Comparison of ENCODE assay signal across 33 mouse cellular contexts in the genomic region with DNA sequence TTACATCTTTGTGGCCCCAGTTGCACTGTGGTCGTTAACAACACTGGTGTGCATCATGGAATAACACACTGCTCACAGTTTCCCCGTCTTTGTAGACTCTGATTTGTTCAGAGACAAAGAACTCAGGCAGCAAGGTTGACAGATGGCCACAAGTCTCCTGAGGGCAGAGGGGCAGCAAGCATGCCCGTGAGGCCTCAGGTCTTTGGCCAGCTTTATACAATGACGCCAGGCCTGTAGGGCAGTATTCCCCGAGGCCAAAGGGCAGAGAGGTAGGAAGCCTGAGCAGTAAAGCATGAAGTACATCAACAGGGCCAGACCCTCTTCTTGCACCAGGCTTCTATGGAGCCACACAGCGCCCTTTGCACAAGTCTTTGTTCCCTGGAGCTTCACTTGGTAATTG. TPM values are rescaled to one million over a fixed set of nuclear protein-coding genes. Genes with fewer than 3 reads are reported as not detected.
DNase-seq lines count a peak whose midpoint lies in the region; ATAC-seq and TF ChIP-seq lines count a peak whose summit lies in the region.
"Had no signal": no experiment of that assay in that cellular context is flagged by ENCODE, and none has a peak within 500 bp of the region (broad histone marks: within the 10 kb centered on the region; RNA-seq: fewer than 3 reads in every experiment).

No protein-coding gene starts in this region.

- no peak for TF ChIP-seq POLR2A in heart, adult 2 months (IDR thresholded peaks at IDR 0.05; ENCODE audit: insufficient read depth, low read depth, low read length)

- TF ChIP-seq EP300 in heart, adult 2 months (IDR thresholded peaks at IDR 0.05; ENCODE audit: insufficient read depth, low read depth, low read length), result no peak

- 75% methylated on average over 6 of the region's 6 CpGs for WGBS in forebrain, embryonic 10.5 days
- 54% methylated on average over 6 of the region's 6 CpGs for WGBS in forebrain, embryonic 12.5 days
- WGBS in midbrain, embryonic 11.5 days, result 64% methylated on average over 6 of the region's 6 CpGs
- WGBS in midbrain, embryonic 15.5 days, result 46% methylated on average over 6 of the region's 6 CpGs
- 65% methylated on average over 6 of the region's 6 CpGs for WGBS in heart, adult 2 months

- H3K4me1 ChIP-seq in forebrain, embryonic 10.5 days, result peaks cover 27% of the 10 kb centered on the region
- H3K4me1 ChIP-seq in forebrain, embryonic 12.5 days, result peaks cover 12% of the 10 kb centered on the region
- H3K4me1 ChIP-seq in midbrain, embryonic 11.5 days (ENCODE audit: control insufficient read depth, insufficient read depth, low read length), result peaks cover 6% of the 10 kb centered on the region; the same call in 1 of the 2 replicates
- peaks cover 7% of the 10 kb centered on the region; the same call in 1 of the 2 replicates for H3K4me1 ChIP-seq in midbrain, embryonic 15.5 days
- no peaks in the 10 kb centered on the region for H3K4me1 ChIP-seq in heart, adult 2 months (ENCODE audit: control insufficient read depth, insufficient read depth, low read length)
- H3K4me1 ChIP-seq: liver, embryonic 15.5 days had no signal

- 0 out of 2 replicates have a peak, but pooled peaks cover 3% of the 10 kb centered on the region for H3K27me3 ChIP-seq in forebrain, embryonic 10.5 days (ENCODE audit: poor library complexity, severe bottlenecking)
- H3K27me3 ChIP-seq in forebrain, embryonic 12.5 days, result no peaks in the 10 kb centered on the region
- no peaks in the 10 kb centered on the region for H3K27me3 ChIP-seq in midbrain, embryonic 11.5 days (ENCODE audit: control insufficient read depth, insufficient read depth, low read length)
- H3K27me3 ChIP-seq in midbrain, embryonic 15.5 days (replicated peaks), result no peaks in the 10 kb centered on the region
- no peaks in the 10 kb centered on the region for H3K27me3 ChIP-seq in heart, adult 2 months (ENCODE audit: control insufficient read depth, insufficient read depth, low read length)
- H3K27me3 ChIP-seq: embryonic facial prominence, embryonic 15.5 days; forebrain, embryonic 15.5 days; hindbrain, embryonic 13.5 days; neural tube, embryonic 12.5 days had no signal

- H3K36me3 ChIP-seq in forebrain, embryonic 10.5 days (replicated peaks), result peaks cover 5% of the 10 kb centered on the region; the same call in 1 of the 2 replicates
- no peaks in the 10 kb centered on the region for H3K36me3 ChIP-seq in forebrain, embryonic 12.5 days (replicated peaks)
- no peaks in the 10 kb centered on the region for H3K36me3 ChIP-seq in midbrain, embryonic 11.5 days (ENCODE audit: control insufficient read depth, insufficient read depth, low read length)
- no peaks in the 10 kb centered on the region for H3K36me3 ChIP-seq in midbrain, embryonic 15.5 days (replicated peaks)
- H3K36me3 ChIP-seq in heart, adult 2 months (ENCODE audit: control insufficient read depth, insufficient read depth, low read length), result no peaks in the 10 kb centered on the region
- H3K36me3 ChIP-seq: embryonic facial prominence, embryonic 10.5 days; embryonic facial prominence, embryonic 15.5 days; forebrain, embryonic 15.5 days; hindbrain, embryonic 13.5 days; liver, embryonic 15.5 days; neural tube, embryonic 12.5 days had no signal

- no peak overlapping the region for H3K9ac ChIP-seq in forebrain, embryonic 12.5 days
- no peak overlapping the region for H3K9ac ChIP-seq in midbrain, embryonic 11.5 days (ENCODE audit: low read length)
- H3K9ac ChIP-seq in midbrain, embryonic 15.5 days, result no peak overlapping the region
- no peak overlapping the region for H3K9ac ChIP-seq in heart, adult 2 months (ENCODE audit: low read depth, low read length)
- H3K9ac ChIP-seq: embryonic facial prominence, embryonic 15.5 days; forebrain, embryonic 15.5 days; hindbrain, embryonic 13.5 days; limb, embryonic 12.5 days; liver, embryonic 15.5 days; lung, embryonic 14.5 days; neural tube, embryonic 12.5 days had no signal

- H3K27ac ChIP-seq in forebrain, embryonic 10.5 days, result 0 out of 2 replicates have a peak overlapping the region, but pooled peaks have one; percentile 15
- H3K27ac ChIP-seq in forebrain, embryonic 12.5 days, result no peak overlapping the region
- H3K27ac ChIP-seq in midbrain, embryonic 11.5 days (ENCODE audit: low read depth, low read length), result no peak overlapping the region
- no peak overlapping the region for H3K27ac ChIP-seq in midbrain, embryonic 15.5 days
- no peak overlapping the region for H3K27ac ChIP-seq in heart, adult 2 months
- H3K27ac ChIP-seq: embryonic facial prominence, embryonic 10.5 days; embryonic facial prominence, embryonic 15.5 days; forebrain, embryonic 15.5 days; gastrocnemius, adult 2 months; hindbrain, embryonic 13.5 days; limb, embryonic 12.5 days; liver, embryonic 15.5 days; neural tube, embryonic 12.5 days had no signal

- no peaks in the 10 kb centered on the region for H3K79me2 ChIP-seq in heart, adult 2 months (replicated peaks; ENCODE audit: control insufficient read depth, insufficient read depth, low read length)

- no peak for DNase-seq in forebrain, embryonic 10.5 days (ENCODE audit: extremely low spot score, low spot score)
- DNase-seq in kidney, adult 11 months, result peak; percentile 28
- DNase-seq in kidney, postnatal 10 days, result no peak
- peak; percentile 61 for DNase-seq in midbrain, embryonic 11.5 days (ENCODE audit: low spot score, missing footprints)
- peak; percentile 29 for DNase-seq in kidney, postnatal 14 days
- no peak for DNase-seq in heart, adult 2 months
- DNase-seq: adrenal gland, postnatal 14 days; cerebellum, adult 11-12 months; cerebellum, adult 9-11 months; gastrocnemius, adult 2 months; gastrocnemius, postnatal 36 days; heart, postnatal 14 days; layer of hippocampus, adult 9-11 months; lung, embryonic 14.5 days; lung, postnatal 14 days; thymus, postnatal 4 days had no signal

- intact Hi-C loops in heart, adult 2 months (cut with DNase I), result no loop called here

- H3K4me2 ChIP-seq in forebrain, embryonic 12.5 days, result no peak overlapping the region
- no peak overlapping the region for H3K4me2 ChIP-seq in midbrain, embryonic 11.5 days
- H3K4me2 ChIP-seq in midbrain, embryonic 15.5 days, result no peak overlapping the region
- H3K4me2 ChIP-seq: embryonic facial prominence, embryonic 15.5 days; forebrain, embryonic 15.5 days; hindbrain, embryonic 13.5 days; limb, embryonic 12.5 days; liver, embryonic 15.5 days; lung, embryonic 14.5 days; neural tube, embryonic 12.5 days had no signal

- no peak for ATAC-seq in forebrain, embryonic 12.5 days (ENCODE audit: low FRiP score)
- no peak for ATAC-seq in midbrain, embryonic 11.5 days (ENCODE audit: low FRiP score)
- ATAC-seq in midbrain, embryonic 15.5 days (replicated peaks), result no peak
- ATAC-seq: forebrain, embryonic 15.5 days; intestine, postnatal 0 days; Patski had no signal

- TF ChIP-seq CTCF in heart, adult 2 months (IDR thresholded peaks at IDR 0.05), result no peak

- H3K9me3 ChIP-seq in forebrain, embryonic 10.5 days, result no peaks in the 10 kb centered on the region
- H3K9me3 ChIP-seq in forebrain, embryonic 12.5 days, result no peaks in the 10 kb centered on the region
- no peaks in the 10 kb centered on the region for H3K9me3 ChIP-seq in midbrain, embryonic 11.5 days (ENCODE audit: control insufficient read depth, low read length)
- no peaks in the 10 kb centered on the region for H3K9me3 ChIP-seq in midbrain, embryonic 15.5 days
- H3K9me3 ChIP-seq: embryonic facial prominence, embryonic 10.5 days; embryonic facial prominence, embryonic 15.5 days; forebrain, embryonic 15.5 days; hindbrain, embryonic 13.5 days; limb, embryonic 12.5 days; liver, embryonic 15.5 days; neural tube, embryonic 12.5 days had no signal

- no peak overlapping the region for H3K4me3 ChIP-seq in forebrain, embryonic 10.5 days
- H3K4me3 ChIP-seq in forebrain, embryonic 12.5 days (replicated peaks), result no peak overlapping the region
- no peak overlapping the region for H3K4me3 ChIP-seq in midbrain, embryonic 11.5 days (ENCODE audit: low read depth, low read length)
- H3K4me3 ChIP-seq in midbrain, embryonic 15.5 days, result no peak overlapping the region
- H3K4me3 ChIP-seq in heart, adult 2 months, result no peak overlapping the region
- H3K4me3 ChIP-seq: embryonic facial prominence, embryonic 10.5 days; embryonic facial prominence, embryonic 15.5 days; forebrain, embryonic 15.5 days; gastrocnemius, adult 2 months; hindbrain, embryonic 13.5 days; limb, embryonic 12.5 days; liver, embryonic 15.5 days; myocyte; neural tube, embryonic 12.5 days had no signal

RNA-seq across cellular contexts. Expression of a gene that starts 12.6 kb away (rescaled TPM):
- 0.20 and 0.30 TPM in 2 replicates for polyA plus RNA-seq in forebrain, embryonic 10.5 days (2016; fragmentation: Nextera tagmentation; extraction: Ambion mirVana)
- 0.15 and 0.26 TPM in 2 replicates for polyA plus RNA-seq in forebrain, embryonic 12.5 days (2016; fragmentation: Nextera tagmentation; extraction: Ambion mirVana)
- polyA plus RNA-seq in midbrain, embryonic 11.5 days (2014; fragmentation: Nextera tagmentation; extraction: Ambion mirVana), result 0.18 and 0.23 TPM in 2 replicates
- 0.30 and 0.43 TPM in 2 replicates for polyA plus RNA-seq in midbrain, embryonic 15.5 days (2015; fragmentation: Nextera tagmentation; extraction: Ambion mirVana)
- not detected for total RNA-seq in heart, adult 2 months (2021)
- 0.12 and 0.18 TPM in 2 replicates for polyA plus RNA-seq in heart, adult 2 months (2012; rRNA removed)
- total RNA-seq: adrenal gland, postnatal 14 days; gastrocnemius, adult 2 months; gastrocnemius, postnatal 36 days; heart, adult 8-10 months; liver, adult 2 months; MEL had no signal
- polyA plus RNA-seq: heart, embryonic 14.5 days; liver, adult 2 months; liver, embryonic 15.5 days; myocyte; Patski; thymus, postnatal 0 days had no signal

RNA-seq across cellular contexts. Expression of a gene that starts 54.6 kb away (rescaled TPM):
- polyA plus RNA-seq in forebrain, embryonic 10.5 days (2016; fragmentation: Nextera tagmentation; extraction: Ambion mirVana), result 33.8 and 34.3 TPM in 2 replicates
- polyA plus RNA-seq in forebrain, embryonic 12.5 days (2016; fragmentation: Nextera tagmentation; extraction: Ambion mirVana), result 42.2 and 42.7 TPM in 2 replicates
- polyA plus RNA-seq in midbrain, embryonic 11.5 days (2014; fragmentation: Nextera tagmentation; extraction: Ambion mirVana), result 28.8 and 30.5 TPM in 2 replicates
- 29.0 and 30.1 TPM in 2 replicates for polyA plus RNA-seq in midbrain, embryonic 15.5 days (2015; fragmentation: Nextera tagmentation; extraction: Ambion mirVana)
- total RNA-seq in heart, adult 2 months (2021), result 10 to 100 TPM; 30.7 to 30.8 TPM
- polyA plus RNA-seq in heart, adult 2 months (2012; rRNA removed), result 8.6 and 13.8 TPM in 2 replicates

RNA-seq across cellular contexts. Expression of a gene that starts 54.8 kb away (rescaled TPM):
- polyA plus RNA-seq in forebrain, embryonic 10.5 days (2016; fragmentation: Nextera tagmentation; extraction: Ambion mirVana), result 46.8 and 47.7 TPM in 2 replicates
- polyA plus RNA-seq in forebrain, embryonic 12.5 days (2016; fragmentation: Nextera tagmentation; extraction: Ambion mirVana), result 52.0 and 54.7 TPM in 2 replicates
- polyA plus RNA-seq in midbrain, embryonic 11.5 days (2014; fragmentation: Nextera tagmentation; extraction: Ambion mirVana), result 63.3 and 63.4 TPM in 2 replicates
- polyA plus RNA-seq in midbrain, embryonic 15.5 days (2015; fragmentation: Nextera tagmentation; extraction: Ambion mirVana), result 56.1 and 60.7 TPM in 2 replicates
- 10 to 100 TPM; 59.3 to 61.3 TPM for total RNA-seq in heart, adult 2 months (2021)
- polyA plus RNA-seq in heart, adult 2 months (2012; rRNA removed), result 38.9 and 70.7 TPM in 2 replicates

RNA-seq across cellular contexts. Expression of a gene that starts 57.6 kb away (rescaled TPM):
- 3.6 and 3.7 TPM in 2 replicates for polyA plus RNA-seq in forebrain, embryonic 10.5 days (2016; fragmentation: Nextera tagmentation; extraction: Ambion mirVana)
- polyA plus RNA-seq in forebrain, embryonic 12.5 days (2016; fragmentation: Nextera tagmentation; extraction: Ambion mirVana), result 25.7 and 28.6 TPM in 2 replicates
- 3.0 and 3.7 TPM in 2 replicates for polyA plus RNA-seq in midbrain, embryonic 11.5 days (2014; fragmentation: Nextera tagmentation; extraction: Ambion mirVana)
- 36.7 and 37.7 TPM in 2 replicates for polyA plus RNA-seq in midbrain, embryonic 15.5 days (2015; fragmentation: Nextera tagmentation; extraction: Ambion mirVana)
- total RNA-seq in heart, adult 2 months (2021), result under 1 TPM in 1 of 2 experiments, not detected in 1; 0.29 TPM
- 0.29 and 0.57 TPM in 2 replicates for polyA plus RNA-seq in heart, adult 2 months (2012; rRNA removed)
- total RNA-seq: gastrocnemius, adult 2 months; liver, adult 2 months had no signal

Comparison
In these comparisons a context has a peak if more than half of its experiments do, and no peak if none do; other contexts are left out.
1. DNase-seq: peak in kidney, adult 11 months (single experiment), midbrain, embryonic 11.5 days (single experiment) and kidney, postnatal 14 days (single experiment); none in forebrain, embryonic 10.5 days (single experiment), kidney, postnatal 10 days (single experiment) and heart, adult 2 months (0 of 2).